Mouse (Mus musculus): ENCODE results near the gene Cux1. TPM values are rescaled to one million over a fixed set of nuclear protein-coding genes. Genes with fewer than 3 reads are reported as not detected.

The Cux1 gene
- polyA plus RNA-seq (2016; fragmentation: Nextera tagmentation; extraction: Ambion mirVana) = 59.1 and 67.7 TPM in 2 replicates

DNA sequence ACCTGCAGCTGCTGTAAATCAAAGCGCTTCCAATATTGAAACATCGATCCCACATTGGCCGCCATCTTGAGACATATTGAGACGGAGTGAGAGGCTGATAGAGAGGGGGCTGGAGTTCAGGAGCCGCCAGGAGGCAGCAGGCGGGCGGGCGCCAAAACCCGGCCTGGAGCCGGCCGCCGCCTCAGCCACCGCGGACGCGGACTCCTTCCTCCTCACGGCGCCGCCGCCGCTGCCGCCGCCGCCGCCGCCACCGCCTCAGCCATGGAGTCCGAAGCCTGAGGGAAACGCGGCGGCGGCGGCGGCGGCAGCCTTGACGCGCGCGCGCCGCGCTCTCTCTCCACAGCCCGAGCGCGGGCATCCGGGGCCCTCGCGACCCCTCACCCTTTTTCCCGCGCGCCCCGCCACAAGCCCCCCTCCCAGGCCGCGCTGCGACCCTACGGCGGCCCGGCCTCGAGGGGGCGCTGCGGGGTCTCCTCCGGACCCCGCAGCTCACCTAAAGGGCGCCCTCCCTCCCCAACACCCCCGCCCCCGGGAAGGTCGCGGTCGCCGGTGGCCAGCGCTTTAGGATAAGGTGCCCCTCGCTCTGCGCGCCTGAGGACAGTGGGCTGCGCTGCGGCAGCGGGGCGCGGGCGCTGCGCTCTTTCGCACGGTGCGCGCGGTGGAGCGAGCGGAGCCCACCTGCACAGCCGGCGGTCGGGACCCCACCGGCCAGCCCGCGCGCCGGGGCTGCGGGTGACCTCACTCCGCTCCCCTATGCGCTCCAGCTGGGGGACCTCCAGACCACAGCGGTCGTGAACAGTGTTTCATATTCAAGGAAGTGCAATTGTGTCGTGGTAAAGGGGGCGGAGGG, at the start of gene Cux1:
Cux1 (minus strand) TSS at position 315 of the 850 bp plus-strand sequence.
- Histone ChIP-seq H3K27ac (peak within 1 kb of the TSS; percentile 99), H3K4me3 (peak within 1 kb of the TSS; percentile 97), H3K4me1 (peaks cover 52% of the 10 kb centered on the region), H3K36me3 (no peaks in the 10 kb centered on the region), H3K27me3 (ENCODE audit: low read depth, poor library complexity, severe bottlenecking) (peaks cover 43% of the 10 kb centered on the region), H3K9me3 (replicated peaks) (no peaks in the 10 kb centered on the region)
- WGBS = under 1% methylated on average over 102 of the region's 103 CpGs
- peak; percentile 84 for DNase-seq (ENCODE audit: low spot score)

DNA sequence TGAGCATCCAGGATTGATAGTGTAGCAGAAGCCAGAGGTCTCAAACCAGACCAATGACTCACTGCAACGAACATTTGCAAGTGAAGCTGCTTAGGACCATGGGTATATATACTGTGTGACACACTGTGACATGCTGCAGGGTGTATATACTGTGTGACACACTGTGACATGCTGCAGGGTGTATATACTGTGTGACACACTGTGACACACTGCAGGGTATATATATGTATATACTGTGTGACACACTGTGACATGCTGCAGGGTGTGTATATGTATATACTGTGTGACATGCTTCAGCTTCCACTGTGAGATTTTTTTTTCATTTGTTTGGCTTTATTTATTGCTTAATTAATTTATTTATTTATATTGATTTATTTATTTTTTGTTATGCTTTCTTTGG, 45.1 kb upstream of the Cux1 start:
- 86% methylated on average over 1 of the region's 1 CpGs for WGBS
- DNase-seq (ENCODE audit: low spot score) = no peak
- Histone ChIP-seq H3K9me3 (replicated peaks) (no peaks in the 10 kb centered on the region), H3K4me1 (no peaks in the 10 kb centered on the region), H3K27me3 (ENCODE audit: low read depth, poor library complexity, severe bottlenecking) (peaks cover 6% of the 10 kb centered on the region), H3K36me3 (no peaks in the 10 kb centered on the region), H3K27ac (no peak overlapping the region), H3K4me3 (no peak overlapping the region)

DNA sequence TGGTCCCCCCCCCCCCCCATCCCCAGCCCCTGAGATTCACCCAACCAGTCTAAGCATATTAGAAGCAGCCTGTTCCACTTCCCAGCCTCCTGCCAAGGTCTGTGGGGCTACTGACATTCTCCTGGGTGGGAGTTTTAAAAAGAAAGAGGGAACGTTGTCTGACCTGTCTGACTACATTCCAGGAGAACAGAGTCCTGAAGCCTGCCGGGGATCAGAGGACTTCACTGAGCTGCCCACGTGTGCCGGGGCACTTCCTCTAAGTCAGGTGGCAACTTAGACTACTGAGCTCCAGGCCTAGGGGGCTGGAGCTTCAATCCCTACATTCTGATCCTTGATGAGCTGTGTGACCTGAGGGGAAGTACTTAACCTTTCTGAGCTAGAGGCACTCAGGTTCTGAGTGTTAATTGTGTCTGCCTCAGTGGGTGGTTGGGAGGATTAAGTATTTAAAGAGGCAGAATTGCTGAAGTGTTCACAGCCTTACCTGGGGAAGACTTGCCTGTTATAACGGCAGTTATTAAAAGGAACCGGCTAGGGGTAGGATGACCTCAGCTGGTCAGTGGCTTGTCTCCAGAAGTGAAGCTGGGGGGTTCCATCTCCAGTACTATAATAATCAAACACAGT, 41.6 kb upstream of the Cux1 start:
- H3K9me3 ChIP-seq (replicated peaks) = no peaks in the 10 kb centered on the region
- 56% methylated on average over 6 of the region's 6 CpGs for WGBS
- DNase-seq (ENCODE audit: low spot score) = no peak
- no peak overlapping the region for H3K27ac ChIP-seq
- H3K36me3 ChIP-seq = no peaks in the 10 kb centered on the region
- H3K4me3 ChIP-seq = no peak overlapping the region
- no peaks in the 10 kb centered on the region for H3K4me1 ChIP-seq
- H3K27me3 ChIP-seq (ENCODE audit: low read depth, poor library complexity, severe bottlenecking) = no peaks in the 10 kb centered on the region

DNA sequence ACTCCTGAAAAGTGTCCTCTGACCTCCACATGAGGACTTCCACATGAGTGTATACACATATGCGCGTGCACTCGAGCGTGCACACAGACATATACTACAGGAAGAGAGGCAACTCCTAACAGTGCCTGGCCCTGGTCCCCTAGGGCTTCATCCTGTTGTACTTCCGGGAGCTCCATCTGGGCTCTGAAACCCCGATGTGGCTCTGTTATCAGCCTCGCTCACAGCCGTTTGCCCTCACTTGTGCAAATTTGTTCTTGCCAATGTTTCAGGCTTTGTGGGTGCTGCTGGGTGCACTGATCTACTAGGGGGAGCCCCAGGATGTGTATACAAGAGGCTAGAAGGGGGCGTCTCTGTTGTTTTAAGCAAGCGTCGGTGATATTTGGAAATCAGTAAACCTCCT, 37.9 kb upstream of the Cux1 start:
- 85% methylated on average over 11 of the region's 11 CpGs for WGBS
- Histone ChIP-seq H3K9me3 (replicated peaks) (no peaks in the 10 kb centered on the region), H3K27me3 (ENCODE audit: low read depth, poor library complexity, severe bottlenecking) (no peaks in the 10 kb centered on the region), H3K27ac (no peak overlapping the region), H3K36me3 (no peaks in the 10 kb centered on the region), H3K4me1 (no peaks in the 10 kb centered on the region), H3K4me3 (no peak overlapping the region)
- DNase-seq (ENCODE audit: low spot score) = no peak

DNA sequence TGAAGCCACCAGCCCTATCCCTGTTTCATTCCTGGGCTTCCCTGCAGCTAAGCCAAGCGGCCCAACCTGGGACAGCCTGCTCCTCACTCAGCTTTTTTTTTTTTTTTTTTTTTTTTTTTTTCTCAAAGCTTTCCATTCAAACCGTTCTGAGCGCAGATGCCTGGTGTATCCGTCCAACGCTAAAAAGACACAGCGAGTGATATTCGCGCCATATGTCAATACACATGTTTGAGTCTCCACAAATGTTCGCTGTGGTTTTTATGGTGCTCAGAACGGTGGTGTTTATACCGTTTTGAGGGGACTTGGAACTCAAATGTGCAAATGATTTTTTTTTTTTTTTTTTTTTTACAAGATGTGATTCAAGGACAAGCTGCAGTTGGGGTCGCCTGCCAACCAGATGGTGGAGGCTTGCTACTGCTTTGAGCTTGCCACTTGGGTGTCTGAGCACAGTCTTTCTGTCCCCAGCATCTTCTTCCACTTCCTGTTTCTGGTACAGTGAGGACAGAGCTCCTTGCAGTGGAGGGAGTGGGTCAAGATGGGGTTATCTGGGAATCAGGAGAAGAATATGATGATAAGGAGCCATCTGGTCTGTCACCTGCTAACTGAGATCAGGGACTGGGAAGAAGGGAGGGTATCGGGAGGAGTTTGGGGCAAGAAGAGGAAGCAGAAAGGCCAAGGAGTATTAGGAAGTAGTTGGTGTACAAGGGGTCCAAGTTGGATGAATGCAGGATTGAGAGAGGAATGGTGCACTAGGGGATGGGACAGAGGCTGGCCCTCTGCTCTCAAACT, 36.1 kb upstream of the Cux1 start:
- Histone ChIP-seq H3K27ac (no peak overlapping the region), H3K27me3 (ENCODE audit: low read depth, poor library complexity, severe bottlenecking) (no peaks in the 10 kb centered on the region), H3K9me3 (replicated peaks) (no peaks in the 10 kb centered on the region), H3K36me3 (no peaks in the 10 kb centered on the region), H3K4me1 (0 out of 2 replicates have a peak, but pooled peaks cover 2% of the 10 kb centered on the region), H3K4me3 (no peak overlapping the region)
- no peak for DNase-seq (ENCODE audit: low spot score)
- WGBS = 88% methylated on average over 13 of the region's 13 CpGs

DNA sequence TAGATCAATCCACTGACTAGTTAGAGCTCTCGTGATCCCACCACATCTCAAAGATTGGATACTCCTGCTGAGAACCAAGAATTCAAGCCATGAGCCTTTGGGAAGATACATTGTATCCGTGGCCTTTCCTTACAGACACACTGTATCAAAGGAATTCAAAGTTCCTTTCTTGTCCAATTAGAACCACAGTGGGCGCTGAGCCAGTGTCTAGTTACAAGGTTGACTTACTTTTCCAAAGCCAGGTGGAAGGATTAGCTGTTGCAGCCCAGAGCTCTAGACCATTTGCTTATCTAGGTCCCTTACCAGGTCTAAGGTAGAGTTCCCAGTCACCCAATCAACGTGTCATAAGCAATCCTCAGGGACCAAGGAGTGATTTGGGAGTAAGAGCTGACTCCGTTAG, 33.2 kb upstream of the Cux1 start:
- H3K4me1 ChIP-seq = 0 out of 2 replicates have a peak, but pooled peaks cover 2% of the 10 kb centered on the region
- H3K9me3 ChIP-seq (replicated peaks) = no peaks in the 10 kb centered on the region
- no peak for DNase-seq (ENCODE audit: low spot score)
- no peak overlapping the region for H3K4me3 ChIP-seq
- 79% methylated on average over 5 of the region's 5 CpGs for WGBS
- H3K27ac ChIP-seq = no peak overlapping the region
- no peaks in the 10 kb centered on the region for H3K36me3 ChIP-seq
- no peaks in the 10 kb centered on the region for H3K27me3 ChIP-seq (ENCODE audit: low read depth, poor library complexity, severe bottlenecking)

DNA sequence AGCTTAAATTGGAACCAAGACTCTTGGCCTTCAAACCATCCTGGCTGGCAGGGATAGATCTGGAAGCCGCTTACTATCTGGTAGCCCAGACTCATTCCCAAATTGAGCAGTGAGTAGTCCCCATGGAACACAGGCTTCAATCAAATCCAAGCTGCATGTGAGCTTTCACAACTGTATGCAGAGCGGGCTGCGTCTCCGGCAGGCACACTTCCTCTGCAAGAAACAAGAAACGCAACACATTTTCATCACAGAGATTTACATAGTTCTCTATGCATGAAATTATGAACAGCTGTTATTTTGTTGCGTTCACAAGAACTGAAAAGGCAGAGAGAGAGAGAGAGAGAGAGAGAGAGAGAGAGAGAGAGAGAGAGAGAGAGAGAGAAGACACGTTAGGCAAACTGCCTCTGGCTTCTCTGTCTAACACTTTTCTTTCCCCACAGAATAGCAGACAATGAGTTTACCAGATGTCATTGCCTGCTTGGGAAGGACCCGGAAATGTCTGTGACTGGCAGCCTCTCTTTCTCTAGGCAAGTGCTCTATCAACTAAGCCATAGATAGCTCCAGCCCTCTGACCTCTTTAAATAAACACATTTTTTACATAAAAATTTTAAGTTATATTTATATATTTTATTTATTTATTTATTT, 27.7 kb upstream of the Cux1 start:
- Histone ChIP-seq H3K36me3 (no peaks in the 10 kb centered on the region), H3K9me3 (replicated peaks) (no peaks in the 10 kb centered on the region), H3K4me3 (no peak overlapping the region), H3K27ac (no peak overlapping the region), H3K4me1 (peaks cover 8% of the 10 kb centered on the region), H3K27me3 (ENCODE audit: low read depth, poor library complexity, severe bottlenecking) (no peaks in the 10 kb centered on the region)
- DNase-seq (ENCODE audit: low spot score) = no peak
- 79% methylated on average over 8 of the region's 8 CpGs for WGBS

DNA sequence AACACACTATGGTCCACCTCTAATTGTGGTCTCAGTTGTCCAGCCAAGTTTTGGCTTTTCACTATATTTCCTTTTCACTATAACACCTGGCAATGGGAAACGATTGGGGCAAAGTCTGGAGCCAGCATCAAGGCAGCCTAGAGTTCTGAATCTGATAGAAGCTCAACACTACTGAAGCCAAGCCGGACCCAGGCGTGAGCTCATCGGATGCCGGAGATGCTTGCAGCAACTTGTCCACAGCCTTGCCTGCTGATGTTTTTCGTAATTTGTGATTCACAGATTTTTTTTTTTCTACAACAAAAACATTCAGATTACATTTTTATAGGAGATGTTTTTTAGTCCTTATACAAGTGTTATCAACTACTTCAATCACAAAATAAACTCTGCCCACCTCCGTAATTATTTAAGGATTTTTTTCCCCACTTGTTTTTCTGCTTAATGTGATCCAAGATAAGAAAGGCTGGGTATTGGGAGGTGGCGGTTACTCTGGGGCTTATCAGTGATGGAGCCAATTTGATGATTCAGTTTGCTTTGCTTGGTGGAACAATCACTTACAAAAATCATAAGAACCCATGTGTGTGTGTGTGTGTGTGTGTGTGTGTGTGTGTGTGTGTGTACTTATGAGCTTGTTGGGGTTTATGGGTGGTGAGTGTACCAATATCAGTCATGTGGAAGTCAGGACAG, 24.7 kb upstream of the Cux1 start:
- Histone ChIP-seq H3K4me1 (peaks cover 6% of the 10 kb centered on the region), H3K9me3 (replicated peaks) (no peaks in the 10 kb centered on the region), H3K27me3 (ENCODE audit: low read depth, poor library complexity, severe bottlenecking) (no peaks in the 10 kb centered on the region), H3K27ac (no peak overlapping the region), H3K36me3 (no peaks in the 10 kb centered on the region), H3K4me3 (no peak overlapping the region)
- no peak for DNase-seq (ENCODE audit: low spot score)
- WGBS = 91% methylated on average over 8 of the region's 8 CpGs

DNA sequence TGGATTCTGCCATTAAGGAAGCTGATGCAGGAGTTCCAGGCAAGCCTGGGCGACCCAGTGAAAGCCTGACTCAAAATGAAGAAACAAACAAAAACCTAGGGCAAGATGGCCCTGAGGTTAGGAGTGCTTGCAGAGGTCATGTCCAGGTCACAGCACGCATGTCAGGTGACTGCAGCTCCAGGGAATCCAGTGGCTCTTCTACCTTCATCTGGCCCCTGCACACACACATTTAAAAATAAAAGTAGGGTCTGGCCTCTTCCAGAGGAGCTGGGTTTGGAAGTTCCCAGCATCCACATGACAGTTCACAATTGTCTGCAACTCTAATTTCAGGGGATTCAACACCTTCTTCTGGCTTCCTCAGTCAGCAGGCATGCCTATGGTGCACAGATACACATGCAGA, 21.7 kb upstream of the Cux1 start:
- no peaks in the 10 kb centered on the region for H3K9me3 ChIP-seq (replicated peaks)
- H3K27me3 ChIP-seq (ENCODE audit: low read depth, poor library complexity, severe bottlenecking) = no peaks in the 10 kb centered on the region
- no peak overlapping the region for H3K27ac ChIP-seq
- no peaks in the 10 kb centered on the region for H3K36me3 ChIP-seq
- no peak overlapping the region for H3K4me3 ChIP-seq
- no peak for DNase-seq (ENCODE audit: low spot score)
- 55% methylated on average over 2 of the region's 2 CpGs for WGBS
- no peaks in the 10 kb centered on the region; the same call in 1 of the 2 replicates for H3K4me1 ChIP-seq

DNA sequence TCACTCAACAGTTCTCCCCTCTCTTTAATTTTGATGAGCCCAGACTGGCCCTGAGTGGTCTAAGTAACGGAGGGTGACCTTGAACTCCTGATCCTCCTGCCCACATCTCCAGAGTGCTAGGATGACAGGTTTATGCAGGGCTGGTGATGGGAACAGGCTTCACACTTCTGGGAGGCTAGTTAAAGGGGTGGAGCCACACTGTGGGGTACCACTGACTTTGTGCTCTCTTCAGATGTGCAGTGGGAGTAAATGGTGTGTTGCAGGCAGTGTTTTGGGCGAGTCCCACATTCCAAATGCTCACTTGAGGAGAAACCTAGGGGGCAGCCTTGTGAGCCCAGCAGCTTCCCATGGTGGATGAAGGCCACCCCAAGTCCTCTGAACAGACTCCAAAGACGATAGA, 21.2 kb upstream of the Cux1 start:
- H3K27me3 ChIP-seq (ENCODE audit: low read depth, poor library complexity, severe bottlenecking) = peaks cover 5% of the 10 kb centered on the region; the same call in 1 of the 2 replicates
- no peak overlapping the region for H3K27ac ChIP-seq
- H3K9me3 ChIP-seq (replicated peaks) = no peaks in the 10 kb centered on the region
- H3K4me3 ChIP-seq = no peak overlapping the region
- H3K4me1 ChIP-seq = no peaks in the 10 kb centered on the region
- no peaks in the 10 kb centered on the region for H3K36me3 ChIP-seq
- no peak for DNase-seq (ENCODE audit: low spot score)
- 61% methylated on average over 3 of the region's 3 CpGs for WGBS

DNA sequence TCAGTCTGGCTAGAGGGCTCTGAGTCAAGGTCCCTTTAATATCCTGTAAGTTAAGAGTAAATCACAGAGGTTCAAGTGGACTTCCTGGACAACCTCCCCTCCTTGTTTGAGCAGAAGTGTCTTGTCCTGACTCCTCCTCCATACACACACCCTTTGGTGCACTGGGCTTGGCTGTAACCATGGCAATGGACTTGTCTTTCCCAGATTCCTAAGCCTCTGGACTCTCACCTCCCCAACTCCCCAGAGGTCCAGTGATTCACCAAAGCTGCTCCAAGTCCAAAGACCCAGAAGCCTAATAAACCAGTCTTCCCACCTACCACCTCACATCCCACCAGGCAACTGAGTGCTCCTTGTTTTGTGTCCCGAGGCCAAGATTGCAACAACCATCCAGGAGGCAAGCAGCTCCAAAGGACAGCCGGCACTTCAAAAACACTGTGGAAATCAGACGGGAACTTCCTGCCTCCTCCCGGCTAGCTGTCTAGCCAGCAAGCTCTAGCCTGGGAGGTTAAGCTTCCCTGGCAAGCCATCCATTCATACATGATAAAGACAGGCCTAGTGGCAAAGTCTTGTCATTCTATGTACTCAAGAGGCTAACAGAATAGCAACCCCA, 17.5 kb upstream of the Cux1 start:
- H3K27ac ChIP-seq = no peak overlapping the region
- 49% methylated on average over 4 of the region's 4 CpGs for WGBS
- DNase-seq (ENCODE audit: low spot score) = no peak
- peaks cover 17% of the 10 kb centered on the region for H3K4me1 ChIP-seq
- no peaks in the 10 kb centered on the region for H3K36me3 ChIP-seq
- H3K27me3 ChIP-seq (ENCODE audit: low read depth, poor library complexity, severe bottlenecking) = peaks cover 40% of the 10 kb centered on the region
- H3K9me3 ChIP-seq (replicated peaks) = no peaks in the 10 kb centered on the region
- no peak overlapping the region for H3K4me3 ChIP-seq

All from limb, embryonic 10.5 days (tissue).